Mouse (Mus musculus): ENCODE measurements at regions not wholly inside any gene's neighbourhood (a gene's known extent, or its start where the extent isn't known, plus 50 kb on each side); places are given as distances from the start of the nearest gene placed in this dataset.

GRCm38 (mm10) chr2:75014994-75015728, 189.6 kb downstream of the Mtx2 start:
- no peak for TF ChIP-seq FOSL1 (IDR thresholded peaks at IDR 0.05; ENCODE audit: insufficient read depth, low read length, poor library complexity, severe bottlenecking)
- TF ChIP-seq MAX (IDR thresholded peaks at IDR 0.05) = no peak
- TF ChIP-seq CTCF (IDR thresholded peaks at IDR 0.05; ENCODE audit: control insufficient read depth, insufficient read depth, insufficient read length) = no peak

Measured in C2C12 (cell line).